Comparison of ENCODE assay signal across 10 mouse cellular contexts in genomic region chr4:55294255-55294687, GRCm38 (mm10). TPM values are rescaled to one million over a fixed set of nuclear protein-coding genes. Genes with fewer than 3 reads are reported as not detected.
DNase-seq lines count a peak whose midpoint lies in the region; ATAC-seq and TF ChIP-seq lines count a peak whose summit lies in the region.
"Had no signal": no experiment of that assay in that cellular context is flagged by ENCODE, and none has a peak within 500 bp of the region (broad histone marks: within the 10 kb centered on the region; RNA-seq: fewer than 3 reads in every experiment).

No protein-coding gene starts in this region.

- peak; percentile 69; the same call in 1 of the 2 replicates for TF ChIP-seq EP300 in ES-Bruce4 (IDR thresholded peaks at IDR 0.05; ENCODE audit: insufficient read depth, low read depth, low read length)

- peak overlapping the region; percentile 65 for H3K4me3 ChIP-seq in ES-Bruce4 (ENCODE audit: low read depth, low read length)
- peak overlapping the region; percentile 33 for H3K4me3 ChIP-seq in forebrain, embryonic 12.5 days (replicated peaks)
- H3K4me3 ChIP-seq in intestine, embryonic 14.5 days (ENCODE audit: low read depth, low read length), result peak overlapping the region; percentile 26
- H3K4me3 ChIP-seq in liver, embryonic 15.5 days (replicated peaks), result peak overlapping the region; percentile 19; the same call in 1 of the 2 replicates

- no peak for TF ChIP-seq POLR2A in ES-Bruce4 (IDR thresholded peaks at IDR 0.05; ENCODE audit: insufficient read depth, low read length)

- H3K27me3 ChIP-seq in ES-Bruce4 (ENCODE audit: control insufficient read depth, insufficient read depth, low read length, poor library complexity, severe bottlenecking), result no peaks in the 10 kb centered on the region
- no peaks in the 10 kb centered on the region for H3K27me3 ChIP-seq in forebrain, embryonic 12.5 days
- no peaks in the 10 kb centered on the region for H3K27me3 ChIP-seq in intestine, embryonic 14.5 days (replicated peaks; ENCODE audit: control insufficient read depth, insufficient read depth, low read length)
- H3K27me3 ChIP-seq in liver, embryonic 15.5 days, result peaks cover 8% of the 10 kb centered on the region; the same call in 1 of the 2 replicates
- H3K27me3 ChIP-seq: CH12.LX had no signal

- ATAC-seq in forebrain, embryonic 12.5 days (ENCODE audit: low FRiP score), result peak; percentile 92
- ATAC-seq in intestine, embryonic 14.5 days (replicated peaks; ENCODE audit: low FRiP score, low TSS enrichment, low read depth), result no peak
- no peak for ATAC-seq in liver, embryonic 15.5 days (ENCODE audit: insufficient read depth)

- H3K36me3 ChIP-seq in ES-Bruce4 (ENCODE audit: control insufficient read depth, insufficient read depth, low read length, poor library complexity, severe bottlenecking), result no peaks in the 10 kb centered on the region
- no peaks in the 10 kb centered on the region for H3K36me3 ChIP-seq in forebrain, embryonic 12.5 days (replicated peaks)
- H3K36me3 ChIP-seq in intestine, embryonic 14.5 days (ENCODE audit: control insufficient read depth, insufficient read depth, low read length), result no peaks in the 10 kb centered on the region
- H3K36me3 ChIP-seq in liver, embryonic 15.5 days (replicated peaks), result no peaks in the 10 kb centered on the region

- H3K9ac ChIP-seq in ES-Bruce4 (ENCODE audit: low read depth, poor library complexity, severe bottlenecking), result peak overlapping the region; percentile 60
- peak overlapping the region; percentile 54; the same call in 1 of the 2 replicates for H3K9ac ChIP-seq in forebrain, embryonic 12.5 days
- peak overlapping the region; percentile 41 for H3K9ac ChIP-seq in intestine, embryonic 14.5 days (ENCODE audit: low read length)
- H3K9ac ChIP-seq in liver, embryonic 15.5 days, result no peak overlapping the region

- no peak for TF ChIP-seq CTCF in ES-Bruce4 (IDR thresholded peaks at IDR 0.05; ENCODE audit: low read depth, low read length)

- under 1% methylated on average over 14 of the region's 14 CpGs for WGBS in forebrain, embryonic 12.5 days
- WGBS in intestine, embryonic 14.5 days, result under 1% methylated on average over 14 of the region's 14 CpGs
- 3% methylated on average over 14 of the region's 14 CpGs for WGBS in liver, embryonic 15.5 days (ENCODE audit: insufficient replicate concordance)

- H3K4me1 ChIP-seq in ES-Bruce4 (ENCODE audit: control insufficient read depth, insufficient read depth, low read length), result peaks cover 1% of the 10 kb centered on the region
- peaks cover 25% of the 10 kb centered on the region for H3K4me1 ChIP-seq in forebrain, embryonic 12.5 days
- H3K4me1 ChIP-seq in intestine, embryonic 14.5 days (replicated peaks; ENCODE audit: control insufficient read depth, insufficient read depth, low read length), result 0 out of 2 replicates have a peak, but pooled peaks cover 7% of the 10 kb centered on the region
- H3K4me1 ChIP-seq in liver, embryonic 15.5 days (replicated peaks), result peaks cover 12% of the 10 kb centered on the region

- peak; percentile 52 to 53 for DNase-seq in cerebellum, postnatal 14 days
- DNase-seq in cerebellum, postnatal 36 days, result no peak
- DNase-seq in intestine, embryonic 14.5 days (ENCODE audit: low spot score), result peak; percentile 70
- peak; percentile 4 to 20 for DNase-seq in right cerebral cortex, postnatal 36 days (ENCODE audit: low spot score in 2 of 2)
- DNase-seq in T-cell, adult 2 months (ENCODE audit: low spot score), result no peak

- H3K27ac ChIP-seq in ES-Bruce4 (ENCODE audit: insufficient read depth, low read length), result no peak overlapping the region
- H3K27ac ChIP-seq in forebrain, embryonic 12.5 days, result peak overlapping the region; percentile 85
- H3K27ac ChIP-seq in intestine, embryonic 14.5 days (ENCODE audit: low read depth), result no peak overlapping the region
- H3K27ac ChIP-seq in liver, embryonic 15.5 days (replicated peaks), result no peak overlapping the region
- H3K27ac ChIP-seq: macrophage had no signal

- peak overlapping the region; percentile 55 for H3K4me2 ChIP-seq in forebrain, embryonic 12.5 days
- H3K4me2 ChIP-seq in intestine, embryonic 14.5 days (ENCODE audit: low read length), result peak overlapping the region; percentile 61
- peak overlapping the region; percentile 51 for H3K4me2 ChIP-seq in liver, embryonic 15.5 days

- H3K9me3 ChIP-seq in ES-Bruce4 (replicated peaks; ENCODE audit: control insufficient read depth, insufficient read depth, low read length, poor library complexity, severe bottlenecking), result no peaks in the 10 kb centered on the region
- no peaks in the 10 kb centered on the region for H3K9me3 ChIP-seq in forebrain, embryonic 12.5 days
- no peaks in the 10 kb centered on the region for H3K9me3 ChIP-seq in intestine, embryonic 14.5 days (ENCODE audit: control insufficient read depth, low read length)
- H3K9me3 ChIP-seq in liver, embryonic 15.5 days (replicated peaks), result no peaks in the 10 kb centered on the region

RNA-seq across cellular contexts. Expression of gene Rad23b, which starts 55.6 kb away (rescaled TPM):
- polyA plus RNA-seq in ES-Bruce4 (2011; ENCODE audit: insufficient read depth, insufficient read length, low read depth, missing spikeins), result 307 and 313 TPM in 2 replicates
- 120 and 126 TPM in 2 replicates for polyA plus RNA-seq in forebrain, embryonic 12.5 days (2016; fragmentation: Nextera tagmentation; extraction: Ambion mirVana)
- 70.6 and 70.8 TPM in 2 replicates for polyA plus RNA-seq in intestine, embryonic 14.5 days (2014; fragmentation: Nextera tagmentation; extraction: Ambion mirVana)
- polyA plus RNA-seq in liver, embryonic 15.5 days (2015; fragmentation: Nextera tagmentation; extraction: Ambion mirVana), result 33.5 and 36.6 TPM in 2 replicates

Comparison
In these comparisons a context has a peak if more than half of its experiments do, and no peak if none do; other contexts are left out.
1. DNase-seq: peak in cerebellum, postnatal 14 days (2 of 2), intestine, embryonic 14.5 days (single experiment) and right cerebral cortex, postnatal 36 days (2 of 2); none in cerebellum, postnatal 36 days (0 of 2) and T-cell, adult 2 months (single experiment).
2. Peak in every context shown above with its lines, with median percentiles within 50 percentile points of each other: H3K4me3 ChIP-seq and H3K4me2 ChIP-seq.